Mouse (Mus musculus) MEL (cell line): ENCODE data around the gene Gucy1b1.

Source experiments
- CHD1 ChIP-seq: IDR thresholded peaks from 2 replicates; pipeline ENCODE4 v1.6.1; 2012; ENCODE audit warnings: low read depth, mild to moderate bottlenecking, inconsistent platforms, low read length, improper control_type of control experiment
- CTCF ChIP-seq, 3 experiments: IDR thresholded peaks in 2 of 3; conservative IDR thresholded peaks in 1 of 3; 2 replicates each; pipeline ENCODE4 v1.5.1; 2011 to 2012; ENCODE audit warnings: low read length in 3 of 3, low read depth in 2 of 3, mild to moderate bottlenecking in 2 of 3, improper control_type of control experiment in 1 of 3, inconsistent platforms in 1 of 3, mixed read lengths in 1 of 3, moderate library complexity in 1 of 3; ENCODE audit not compliant: control insufficient read depth in 1 of 3, insufficient read depth in 1 of 3, poor library complexity in 1 of 3, severe bottlenecking in 1 of 3
- GABPA ChIP-seq: IDR thresholded peaks from 2 replicates; pipeline ENCODE4 v1.6.1; 2012; ENCODE audit warnings: low read depth, mild to moderate bottlenecking, inconsistent platforms, low read length, improper control_type of control experiment, moderate library complexity
- MAX ChIP-seq: IDR thresholded peaks from 2 replicates; pipeline ENCODE4 v1.6.1; 2011; ENCODE audit warnings: low read length, improper control_type of control experiment
- RCOR1 ChIP-seq: IDR thresholded peaks from 2 replicates; pipeline ENCODE4 v1.6.1; 2012; ENCODE audit warnings: low read depth, mild to moderate bottlenecking, inconsistent platforms, low read length, improper control_type of control experiment
- SIN3A ChIP-seq: IDR thresholded peaks from 2 replicates; pipeline ENCODE4 v1.6.1; 2012; ENCODE audit warnings: low read length, improper control_type of control experiment, inconsistent platforms
- TAL1 ChIP-seq: IDR thresholded peaks from 2 replicates; pipeline ENCODE4 v1.6.1; 2012; ENCODE audit warnings: mild to moderate bottlenecking, inconsistent platforms, low read length, moderate library complexity, mixed read lengths
- ZNF384 ChIP-seq: IDR thresholded peaks from 2 replicates; pipeline ENCODE4 v1.6.1; 2012; ENCODE audit warnings: low read depth, mild to moderate bottlenecking, inconsistent platforms, low read length, improper control_type of control experiment

- TF ChIP-seq TAL1 (no peak), SIN3A (no peak), GABPA (no peak), RCOR1 (no peak), CHD1 (no peak), MAX (no peak), CTCF (IDR thresholded peaks at IDR 0.05 in 2 of 3, conservative IDR thresholded peaks at IDR 0.05 in 1 of 3; ENCODE audit: control insufficient read depth in 1 of 3, insufficient read depth in 1 of 3, low read depth in 2 of 3, low read length in 3 of 3, poor library complexity in 1 of 3, severe bottlenecking in 1 of 3) (no peak), ZNF384 (no peak)
Measured at GRCm38 (mm10) chr3:82048681-82049080, 25.8 kb downstream of the Gucy1b1 start.
